Mouse (Mus musculus) spleen, adult 18-20 months (tissue): ENCODE data around the gene Olfr535.
"Not testable (repeated sequence)": the region's sequence is repeated elsewhere in the genome, so short reads cannot be mapped to it uniquely, and the experiment has no call there.

ENCODE experiments used
- DNase-seq, 2 experiments: peaks; one replicate each; pipeline ENCODE4 v3.0.0; 2022; ENCODE audit warnings: mixed read lengths in 2 of 2

Gene Olfr535

GRCm38 (mm10) chr7:140483916-140484315 lies at the start of gene Olfr535:
TSS of gene Olfr535 (plus strand) at chr7:140484216.
- no peak for DNase-seq

GRCm38 (mm10) chr7:140443141-140443540 lies 40.9 kb upstream of the Olfr535 start:
- DNase-seq: no peak

GRCm38 (mm10) chr7:140463070-140463469 lies 20.9 kb upstream of the Olfr535 start, which contains the start of gene Olfr533:
TSS of gene Olfr533 (plus strand) at chr7:140463370.
- DNase-seq: not testable (repeated sequence)

GRCm38 (mm10) chr7:140477886-140478285 lies 6.1 kb upstream of the Olfr535 start:
- DNase-seq: no peak

GRCm38 (mm10) chr7:140478733-140479132 lies 5.3 kb upstream of the Olfr535 start:
- DNase-seq: no peak

- no peak for DNase-seq
These were observed 5.0 kb downstream of the Olfr535 start for GRCm38 (mm10) chr7:140488981-140489380.

GRCm38 (mm10) chr7:140494231-140494630 lies 10.2 kb downstream of the Olfr535 start:
- no peak for DNase-seq

GRCm38 (mm10) chr7:140494702-140495101 lies 10.7 kb downstream of the Olfr535 start:
- DNase-seq: no peak

- not testable (repeated sequence) for DNase-seq
These were observed 23.5 kb downstream of the Olfr535 start, which contains the start of gene Olfr536 for GRCm38 (mm10) chr7:140507346-140508021. TSS of gene Olfr536 (minus strand) at chr7:140507396.

GRCm38 (mm10) chr7:140539746-140540145 lies 55.7 kb downstream of the Olfr535 start:
- DNase-seq: no peak
